ENCODE assay signal across 8 mouse cellular contexts in the genomic region with DNA sequence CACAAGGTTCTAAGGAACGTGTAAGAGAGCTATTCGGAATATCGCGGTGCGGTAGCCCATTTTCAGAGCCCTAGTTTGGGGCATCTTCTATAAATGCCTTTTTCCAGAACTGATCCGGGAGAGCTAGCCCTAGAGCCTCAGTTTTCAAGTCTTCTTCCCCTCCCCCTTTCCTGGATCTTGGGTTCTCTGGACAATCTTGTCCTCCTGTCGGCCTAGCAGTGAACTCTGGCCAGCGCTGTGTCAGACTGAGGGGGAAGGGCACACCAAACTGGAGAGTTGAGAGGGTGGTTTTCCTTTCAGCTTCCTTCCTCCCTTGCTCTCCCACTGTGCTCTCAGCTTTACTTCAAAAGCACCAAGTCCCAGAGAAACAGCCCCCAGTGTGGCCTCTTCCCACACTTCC. TPM values are rescaled to one million over a fixed set of nuclear protein-coding genes. Genes with fewer than 3 reads are reported as not detected.
DNase-seq lines count a peak whose midpoint lies in the region; ATAC-seq lines count a peak whose summit lies in the region.

No protein-coding gene starts in this region.

- no peaks in the 10 kb centered on the region for H3K27me3 ChIP-seq in heart, embryonic 13.5 days (replicated peaks)
- no peaks in the 10 kb centered on the region for H3K27me3 ChIP-seq in kidney, embryonic 15.5 days
- no peaks in the 10 kb centered on the region for H3K27me3 ChIP-seq in stomach, embryonic 16.5 days (ENCODE audit: control insufficient read depth, insufficient read depth, low read length)

- peaks cover 18% of the 10 kb centered on the region for H3K4me1 ChIP-seq in heart, embryonic 13.5 days
- H3K4me1 ChIP-seq in kidney, embryonic 15.5 days: peaks cover 14% of the 10 kb centered on the region
- peaks cover 3% of the 10 kb centered on the region; the same call in 1 of the 2 replicates for H3K4me1 ChIP-seq in stomach, embryonic 16.5 days (ENCODE audit: control insufficient read depth, insufficient read depth, low read length)

- peak overlapping the region; percentile 78 for H3K27ac ChIP-seq in heart, embryonic 13.5 days (replicated peaks)
- H3K27ac ChIP-seq in kidney, embryonic 15.5 days: peak overlapping the region; percentile 73
- peak overlapping the region; percentile 80 for H3K27ac ChIP-seq in stomach, embryonic 16.5 days (ENCODE audit: low read length)

- peak overlapping the region; percentile 74 for H3K4me3 ChIP-seq in heart, embryonic 13.5 days
- peak overlapping the region; percentile 72 for H3K4me3 ChIP-seq in kidney, embryonic 15.5 days (replicated peaks)
- H3K4me3 ChIP-seq in stomach, embryonic 16.5 days (replicated peaks; ENCODE audit: low read length): peak overlapping the region; percentile 61

- H3K9ac ChIP-seq in heart, embryonic 13.5 days: peak overlapping the region; percentile 88
- peak overlapping the region; percentile 74 for H3K9ac ChIP-seq in kidney, embryonic 15.5 days
- H3K9ac ChIP-seq in stomach, embryonic 16.5 days (ENCODE audit: low read length): peak overlapping the region; percentile 92

- ATAC-seq in common myeloid progenitor, adult 5-6 weeks (replicated peaks; ENCODE audit: low read depth, poor library complexity, severe bottlenecking): peak; percentile 79
- ATAC-seq in heart, embryonic 13.5 days (ENCODE audit: extremely low read depth, insufficient number of reproducible peaks, low FRiP score, low TSS enrichment): peak; percentile 48; the same call in 1 of the 2 replicates
- peak; percentile 85 for ATAC-seq in kidney, embryonic 15.5 days (replicated peaks; ENCODE audit: low FRiP score)
- ATAC-seq in stomach, embryonic 16.5 days (ENCODE audit: insufficient read depth, low FRiP score): peak; percentile 59

- H3K4me2 ChIP-seq in heart, embryonic 13.5 days: peak overlapping the region; percentile 87
- H3K4me2 ChIP-seq in kidney, embryonic 15.5 days: peak overlapping the region; percentile 82
- peak overlapping the region; percentile 70 for H3K4me2 ChIP-seq in stomach, embryonic 16.5 days (ENCODE audit: low read depth, low read length)

- intact Hi-C loops in gastrocnemius, postnatal 36 days (cut with DNase I): no loop called here

- no peaks in the 10 kb centered on the region for H3K9me3 ChIP-seq in heart, embryonic 13.5 days
- no peaks in the 10 kb centered on the region for H3K9me3 ChIP-seq in kidney, embryonic 15.5 days (replicated peaks)
- H3K9me3 ChIP-seq in stomach, embryonic 16.5 days (replicated peaks; ENCODE audit: control insufficient read depth, low read length): no peaks in the 10 kb centered on the region

- H3K36me3 ChIP-seq in heart, embryonic 13.5 days: no peaks in the 10 kb centered on the region
- H3K36me3 ChIP-seq in kidney, embryonic 15.5 days: no peaks in the 10 kb centered on the region
- H3K36me3 ChIP-seq in stomach, embryonic 16.5 days (ENCODE audit: control insufficient read depth, insufficient read depth, low read length): no peaks in the 10 kb centered on the region

- 5% methylated on average over 8 of the region's 8 CpGs for WGBS in heart, embryonic 13.5 days
- 2% methylated on average over 8 of the region's 8 CpGs for WGBS in kidney, embryonic 15.5 days
- WGBS in stomach, embryonic 16.5 days: 4% methylated on average over 8 of the region's 8 CpGs

- peak; percentile 42 for DNase-seq in ES-CJ7 (ENCODE audit: low read depth, low spot score)
- DNase-seq in lung, postnatal 14 days: peak; percentile 58
- DNase-seq in right cerebral cortex, postnatal 10 days (ENCODE audit: low spot score in 2 of 2): no peak
- no peak for DNase-seq in gastrocnemius, postnatal 36 days

RNA-seq across cellular contexts. Expression of gene Arhgef5, which starts 1.0 kb away (rescaled TPM):
- 6.4 and 7.1 TPM in 2 replicates for total RNA-seq in common myeloid progenitor, adult 5-6 weeks (2017)
- 6.4 and 6.7 TPM in 2 replicates for polyA plus RNA-seq in heart, embryonic 13.5 days (2015; fragmentation: Nextera tagmentation; extraction: Ambion mirVana)
- 13.9 and 16.7 TPM in 2 replicates for polyA plus RNA-seq in kidney, embryonic 15.5 days (2015; fragmentation: Nextera tagmentation; extraction: Ambion mirVana)
- 21.0 and 23.5 TPM in 2 replicates for polyA plus RNA-seq in stomach, embryonic 16.5 days (2015; fragmentation: Nextera tagmentation; extraction: Ambion mirVana)
- 1 to 10 TPM; 3.0 to 3.3 TPM for total RNA-seq in gastrocnemius, postnatal 36 days (2021)

RNA-seq across cellular contexts. Expression of gene Olfr47, which starts 35.0 kb away (rescaled TPM):
- total RNA-seq in common myeloid progenitor, adult 5-6 weeks (2017): not detected in 2 replicates
- not detected in 2 replicates for polyA plus RNA-seq in heart, embryonic 13.5 days (2015; fragmentation: Nextera tagmentation; extraction: Ambion mirVana)
- not detected in 2 replicates for polyA plus RNA-seq in kidney, embryonic 15.5 days (2015; fragmentation: Nextera tagmentation; extraction: Ambion mirVana)
- polyA plus RNA-seq in stomach, embryonic 16.5 days (2015; fragmentation: Nextera tagmentation; extraction: Ambion mirVana): not detected in 2 replicates
- total RNA-seq in gastrocnemius, postnatal 36 days (2021): not detected

RNA-seq across cellular contexts. Expression of gene Nobox, which starts 43.0 kb away (rescaled TPM):
- not detected in 2 replicates for total RNA-seq in common myeloid progenitor, adult 5-6 weeks (2017)
- not detected in 2 replicates for polyA plus RNA-seq in heart, embryonic 13.5 days (2015; fragmentation: Nextera tagmentation; extraction: Ambion mirVana)
- polyA plus RNA-seq in kidney, embryonic 15.5 days (2015; fragmentation: Nextera tagmentation; extraction: Ambion mirVana): not detected in 2 replicates
- polyA plus RNA-seq in stomach, embryonic 16.5 days (2015; fragmentation: Nextera tagmentation; extraction: Ambion mirVana): not detected in 2 replicates
- not detected for total RNA-seq in gastrocnemius, postnatal 36 days (2021)

RNA-seq across cellular contexts. Expression of gene Olfr434, which starts 53.5 kb away (rescaled TPM):
- total RNA-seq in common myeloid progenitor, adult 5-6 weeks (2017): not detected in 2 replicates
- polyA plus RNA-seq in heart, embryonic 13.5 days (2015; fragmentation: Nextera tagmentation; extraction: Ambion mirVana): not detected in 2 replicates
- not detected in 2 replicates for polyA plus RNA-seq in kidney, embryonic 15.5 days (2015; fragmentation: Nextera tagmentation; extraction: Ambion mirVana)
- not detected in 2 replicates for polyA plus RNA-seq in stomach, embryonic 16.5 days (2015; fragmentation: Nextera tagmentation; extraction: Ambion mirVana)
- not detected for total RNA-seq in gastrocnemius, postnatal 36 days (2021)

Comparison
In these comparisons a context has a peak if more than half of its experiments do, and no peak if none do; other contexts are left out.
1. DNase-seq: peak in ES-CJ7 (single experiment) and lung, postnatal 14 days (single experiment); none in right cerebral cortex, postnatal 10 days (0 of 2) and gastrocnemius, postnatal 36 days (0 of 2).
2. Peak in every context shown above with its lines, with median percentiles within 50 percentile points of each other: ATAC-seq, H3K27ac ChIP-seq, H3K4me2 ChIP-seq, H3K4me3 ChIP-seq and H3K9ac ChIP-seq.